Mouse (Mus musculus) lung, embryonic 15.5 days (tissue): ENCODE measurements at regions not wholly inside any gene's neighbourhood (a gene's known extent, or its start where the extent isn't known, plus 50 kb on each side); places are given as distances from the start of the nearest gene placed in this dataset.
"Not testable (repeated sequence)": the region's sequence is repeated elsewhere in the genome, so short reads cannot be mapped to it uniquely, and the experiment has no call there.

ENCODE experiments used
- ATAC-seq: fragments of 200-750 bp; cut with Nextera tagmentation; 2 replicates; pipeline ENCODE4 v1.8.0; 2017; ENCODE audit warnings: moderate number of reproducible peaks, borderline replicate concordance; ENCODE audit not compliant: low FRiP score, low TSS enrichment; ENCODE audit errors: extremely low read depth
- H3K27ac ChIP-seq: fragments of 300-500 bp; sonication (generic); 2 replicates; pipeline ENCODE4 v1.5.1; 2015; ENCODE audit warnings: moderate library complexity, mild to moderate bottlenecking, inconsistent platforms
- H3K27me3 ChIP-seq: fragments of 300-500 bp; sonication (generic); 2 replicates; pipeline ENCODE4 v1.6.1; 2015; ENCODE audit warnings: inconsistent platforms
- H3K36me3 ChIP-seq: fragments of 300-500 bp; sonication (generic); 2 replicates; pipeline ENCODE4 v1.6.1; 2015; ENCODE audit warnings: inconsistent platforms
- H3K4me1 ChIP-seq: fragments of 300-500 bp; sonication (generic); 2 replicates; pipeline ENCODE4 v1.6.1; 2015; ENCODE audit warnings: inconsistent platforms
- H3K4me2 ChIP-seq: fragments of 300-500 bp; sonication (generic); 2 replicates; pipeline ENCODE4 v1.6.1; 2015; ENCODE audit warnings: inconsistent platforms, mild to moderate bottlenecking, moderate library complexity
- H3K4me3 ChIP-seq: fragments of 300-500 bp; sonication (generic); 2 replicates; pipeline ENCODE4 v1.5.1; 2015; ENCODE audit warnings: mild to moderate bottlenecking, inconsistent platforms
- H3K9ac ChIP-seq: fragments of 300-500 bp; sonication (generic); 2 replicates; pipeline ENCODE4 v1.6.1; 2015; ENCODE audit warnings: inconsistent platforms
- H3K9me3 ChIP-seq: fragments of 300-500 bp; sonication (generic); 2 replicates; pipeline ENCODE4 v1.6.1; 2016; ENCODE audit warnings: inconsistent platforms
- WGBS: fragments of 180-500 bp; shearing (Covaris S2); methylation state at CpG from one replicate; pipeline ENCODE4 v1.1.7; 2015; 5-methylcytosine and 5-hydroxymethylcytosine counted together

GRCm38 (mm10) chr2:78306897-78307296 lies 360.7 kb upstream of the Cwc22 start:
- Histone ChIP-seq H3K27me3 (no peaks in the 10 kb centered on the region), H3K36me3 (no peaks in the 10 kb centered on the region), H3K4me3 (no peak overlapping the region), H3K9ac (no peak overlapping the region), H3K9me3 (no peaks in the 10 kb centered on the region), H3K4me2 (no peak overlapping the region), H3K4me1 (no peaks in the 10 kb centered on the region), H3K27ac (no peak overlapping the region)
- no peak for ATAC-seq
- WGBS: 79% methylated on average over 4 of the region's 4 CpGs

- ATAC-seq: no peak
- Histone ChIP-seq H3K27me3 (no peaks in the 10 kb centered on the region), H3K4me2 (no peak overlapping the region), H3K9ac (no peak overlapping the region), H3K4me3 (no peak overlapping the region), H3K36me3 (no peaks in the 10 kb centered on the region), H3K9me3 (no peaks in the 10 kb centered on the region), H3K27ac (no peak overlapping the region), H3K4me1 (peaks cover 5% of the 10 kb centered on the region)
- 4% methylated on average over 1 of the region's 1 CpGs for WGBS
Measured at GRCm38 (mm10) chr2:78291665-78292064, 345.5 kb upstream of the Cwc22 start.

- Histone ChIP-seq H3K36me3 (no peaks in the 10 kb centered on the region), H3K4me3 (no peak overlapping the region), H3K27ac (no peak overlapping the region), H3K9ac (no peak overlapping the region), H3K27me3 (no peaks in the 10 kb centered on the region), H3K4me2 (no peak overlapping the region), H3K9me3 (no peaks in the 10 kb centered on the region), H3K4me1 (peaks cover 10% of the 10 kb centered on the region; the same call in 1 of the 2 replicates)
- ATAC-seq: no peak
Measured at GRCm38 (mm10) chr2:78284806-78285205, 338.6 kb upstream of the Cwc22 start.

GRCm38 (mm10) chr2:78283605-78284004 lies 337.4 kb upstream of the Cwc22 start:
- peaks cover 15% of the 10 kb centered on the region; the same call in 1 of the 2 replicates for H3K4me1 ChIP-seq
- H3K4me3 ChIP-seq: no peak overlapping the region
- no peak overlapping the region for H3K9ac ChIP-seq
- H3K9me3 ChIP-seq: no peaks in the 10 kb centered on the region
- peak; percentile 56; the same call in 1 of the 2 replicates for ATAC-seq
- no peak overlapping the region for H3K27ac ChIP-seq
- no peaks in the 10 kb centered on the region for H3K27me3 ChIP-seq
- H3K4me2 ChIP-seq: no peak overlapping the region
- 36% methylated on average over 4 of the region's 4 CpGs for WGBS
- no peaks in the 10 kb centered on the region for H3K36me3 ChIP-seq

GRCm38 (mm10) chr2:78281846-78282245 lies 335.7 kb upstream of the Cwc22 start:
- peaks cover 15% of the 10 kb centered on the region; the same call in 1 of the 2 replicates for H3K4me1 ChIP-seq
- H3K27me3 ChIP-seq, H3K4me2 ChIP-seq, H3K27ac ChIP-seq, H3K9me3 ChIP-seq, H3K4me3 ChIP-seq, H3K36me3 ChIP-seq, ATAC-seq, H3K9ac ChIP-seq: not testable (repeated sequence)
- WGBS: 70% methylated on average over 6 of the region's 6 CpGs

GRCm38 (mm10) chr2:78280219-78280915 lies 334.2 kb upstream of the Cwc22 start:
- 0 out of 2 replicates have a peak, but pooled peaks have one; percentile 23 for ATAC-seq
- WGBS: 46% methylated on average over 5 of the region's 5 CpGs
- H3K4me2 ChIP-seq: no peak overlapping the region

GRCm38 (mm10) chr2:78279382-78280056 lies 333.3 kb upstream of the Cwc22 start:
- Histone ChIP-seq H3K9ac (no peak overlapping the region), H3K27me3 (no peaks in the 10 kb centered on the region), H3K36me3 (no peaks in the 10 kb centered on the region), H3K4me2 (no peak overlapping the region), H3K9me3 (no peaks in the 10 kb centered on the region), H3K4me3 (no peak overlapping the region), H3K4me1 (peaks cover 8% of the 10 kb centered on the region; the same call in 1 of the 2 replicates), H3K27ac (peak overlapping the region; percentile 63)
- WGBS: 60% methylated on average over 5 of the region's 5 CpGs
- peak; percentile 73 for ATAC-seq

More at GRCm38 (mm10) chr2:78280219-78280915, 334.2 kb upstream of the Cwc22 start:
- no peak overlapping the region for H3K9ac ChIP-seq
- no peaks in the 10 kb centered on the region for H3K27me3 ChIP-seq
- H3K9me3 ChIP-seq: no peaks in the 10 kb centered on the region
- no peak overlapping the region for H3K27ac ChIP-seq
- H3K4me1 ChIP-seq: peaks cover 15% of the 10 kb centered on the region; the same call in 1 of the 2 replicates
- no peaks in the 10 kb centered on the region for H3K36me3 ChIP-seq
- no peak overlapping the region for H3K4me3 ChIP-seq

- H3K4me2 ChIP-seq: no peak overlapping the region
- WGBS: 65% methylated on average over 2 of the region's 2 CpGs
- no peak overlapping the region for H3K27ac ChIP-seq
- no peaks in the 10 kb centered on the region for H3K36me3 ChIP-seq
- no peak for ATAC-seq
- peaks cover 5% of the 10 kb centered on the region; the same call in 1 of the 2 replicates for H3K4me1 ChIP-seq
- no peak overlapping the region for H3K9ac ChIP-seq
- no peak overlapping the region for H3K4me3 ChIP-seq
- H3K9me3 ChIP-seq: no peaks in the 10 kb centered on the region
- H3K27me3 ChIP-seq: no peaks in the 10 kb centered on the region
Measured at GRCm38 (mm10) chr2:78278630-78279029, 332.5 kb upstream of the Cwc22 start.

- no peak overlapping the region for H3K4me3 ChIP-seq
- H3K4me2 ChIP-seq: no peak overlapping the region
- H3K9me3 ChIP-seq: no peaks in the 10 kb centered on the region
- H3K27me3 ChIP-seq: no peaks in the 10 kb centered on the region
- 0 out of 2 replicates have a peak, but pooled peaks cover 5% of the 10 kb centered on the region for H3K4me1 ChIP-seq
- WGBS: 83% methylated on average over 8 of the region's 8 CpGs
- H3K27ac ChIP-seq: no peak overlapping the region
- no peak for ATAC-seq
- no peak overlapping the region for H3K9ac ChIP-seq
- no peaks in the 10 kb centered on the region for H3K36me3 ChIP-seq
Measured at GRCm38 (mm10) chr2:78277699-78278098, 331.5 kb upstream of the Cwc22 start.

- no peak overlapping the region for H3K4me2 ChIP-seq
- H3K27ac ChIP-seq: no peak overlapping the region
- H3K27me3 ChIP-seq: no peaks in the 10 kb centered on the region
- WGBS: 74% methylated on average over 5 of the region's 5 CpGs
- ATAC-seq: no peak
- H3K9ac ChIP-seq: no peak overlapping the region
- 0 out of 2 replicates have a peak, but pooled peaks cover 2% of the 10 kb centered on the region for H3K4me1 ChIP-seq
- no peaks in the 10 kb centered on the region for H3K36me3 ChIP-seq
- H3K9me3 ChIP-seq: no peaks in the 10 kb centered on the region
- no peak overlapping the region for H3K4me3 ChIP-seq
Measured at GRCm38 (mm10) chr2:78274122-78274521, 327.9 kb upstream of the Cwc22 start.

- no peak overlapping the region for H3K27ac ChIP-seq
- H3K4me3 ChIP-seq: no peak overlapping the region
- H3K9ac ChIP-seq: no peak overlapping the region
- H3K9me3 ChIP-seq: no peaks in the 10 kb centered on the region
- no peak for ATAC-seq
- H3K36me3 ChIP-seq: no peaks in the 10 kb centered on the region
- no peak overlapping the region for H3K4me2 ChIP-seq
- no peaks in the 10 kb centered on the region for H3K27me3 ChIP-seq
- no peaks in the 10 kb centered on the region; the same call in 1 of the 2 replicates for H3K4me1 ChIP-seq
- 78% methylated on average over 4 of the region's 4 CpGs for WGBS
Measured at GRCm38 (mm10) chr2:78268705-78269104, 322.5 kb upstream of the Cwc22 start.
